Mouse (Mus musculus): ENCODE data around the gene Cebpe. TPM values are rescaled to one million over a fixed set of nuclear protein-coding genes. Genes with fewer than 3 reads are reported as not detected.

Cebpe gene
- polyA plus RNA-seq, 1 experiment from 2014 or later: 10.6 TPM

GRCm38 (mm10) chr14:54741721-54742120 is 29.7 kb upstream of the Cebpe start:
- no peaks in the 10 kb centered on the region for H3K9me3 ChIP-seq (replicated peaks)
- 63% methylated on average over 6 of the region's 6 CpGs for WGBS (ENCODE audit: insufficient replicate concordance)
- no peak overlapping the region for H3K4me2 ChIP-seq
- ATAC-seq (ENCODE audit: insufficient read depth): no peak
- H3K27me3 ChIP-seq: no peaks in the 10 kb centered on the region
- H3K27ac ChIP-seq (replicated peaks): no peak overlapping the region
- H3K4me3 ChIP-seq (replicated peaks): no peak overlapping the region
- no peaks in the 10 kb centered on the region for H3K36me3 ChIP-seq (replicated peaks)
- no peak overlapping the region for H3K9ac ChIP-seq
- peaks cover 10% of the 10 kb centered on the region for H3K4me1 ChIP-seq (replicated peaks)

GRCm38 (mm10) chr14:54737634-54738033 is 25.7 kb upstream of the Cebpe start:
- H3K9ac ChIP-seq: no peak overlapping the region
- H3K4me2 ChIP-seq: no peak overlapping the region
- no peak overlapping the region for H3K4me3 ChIP-seq (replicated peaks)
- 73% methylated on average over 10 of the region's 10 CpGs for WGBS (ENCODE audit: insufficient replicate concordance)
- H3K27me3 ChIP-seq: no peaks in the 10 kb centered on the region
- H3K27ac ChIP-seq (replicated peaks): no peak overlapping the region
- ATAC-seq (ENCODE audit: insufficient read depth): no peak
- peaks cover 4% of the 10 kb centered on the region for H3K4me1 ChIP-seq (replicated peaks)
- no peaks in the 10 kb centered on the region for H3K36me3 ChIP-seq (replicated peaks)
- no peaks in the 10 kb centered on the region for H3K9me3 ChIP-seq (replicated peaks)

GRCm38 (mm10) chr14:54736555-54737552 is 24.9 kb upstream of the Cebpe start:
- Histone ChIP-seq H3K4me1 (replicated peaks) (no peaks in the 10 kb centered on the region), H3K4me3 (replicated peaks) (no peak overlapping the region), H3K9ac (no peak overlapping the region), H3K27me3 (no peaks in the 10 kb centered on the region), H3K4me2 (no peak overlapping the region), H3K36me3 (replicated peaks) (no peaks in the 10 kb centered on the region), H3K9me3 (replicated peaks) (no peaks in the 10 kb centered on the region), H3K27ac (replicated peaks) (no peak overlapping the region)
- ATAC-seq (ENCODE audit: insufficient read depth): no peak
- WGBS (ENCODE audit: insufficient replicate concordance): 57% methylated on average over 14 of the region's 14 CpGs

- no peaks in the 10 kb centered on the region for H3K36me3 ChIP-seq (replicated peaks)
- 36% methylated on average over 4 of the region's 4 CpGs for WGBS (ENCODE audit: insufficient replicate concordance)
- ATAC-seq (ENCODE audit: insufficient read depth): no peak
- H3K4me3 ChIP-seq (replicated peaks): no peak overlapping the region
- H3K27ac ChIP-seq (replicated peaks): no peak overlapping the region
- no peaks in the 10 kb centered on the region for H3K27me3 ChIP-seq
- H3K9me3 ChIP-seq (replicated peaks): no peaks in the 10 kb centered on the region
- H3K4me1 ChIP-seq (replicated peaks): no peaks in the 10 kb centered on the region
- H3K4me2 ChIP-seq: no peak overlapping the region
- H3K9ac ChIP-seq: no peak overlapping the region
Observed at GRCm38 (mm10) chr14:54735221-54735620, 23.2 kb upstream of the Cebpe start.

GRCm38 (mm10) chr14:54734004-54734403 is 22.0 kb upstream of the Cebpe start:
- ATAC-seq (ENCODE audit: insufficient read depth): no peak
- 56% methylated on average over 4 of the region's 4 CpGs for WGBS (ENCODE audit: insufficient replicate concordance)
- H3K9me3 ChIP-seq (replicated peaks): no peaks in the 10 kb centered on the region
- H3K36me3 ChIP-seq (replicated peaks): no peaks in the 10 kb centered on the region
- no peaks in the 10 kb centered on the region for H3K4me1 ChIP-seq (replicated peaks)
- no peak overlapping the region for H3K4me3 ChIP-seq (replicated peaks)
- no peaks in the 10 kb centered on the region for H3K27me3 ChIP-seq
- no peak overlapping the region for H3K4me2 ChIP-seq
- no peak overlapping the region for H3K9ac ChIP-seq
- H3K27ac ChIP-seq (replicated peaks): no peak overlapping the region

GRCm38 (mm10) chr14:54732206-54732605 is 20.2 kb upstream of the Cebpe start:
- no peaks in the 10 kb centered on the region for H3K9me3 ChIP-seq (replicated peaks)
- no peak overlapping the region for H3K27ac ChIP-seq (replicated peaks)
- no peaks in the 10 kb centered on the region for H3K27me3 ChIP-seq
- H3K4me3 ChIP-seq (replicated peaks): no peak overlapping the region
- H3K4me1 ChIP-seq (replicated peaks): no peaks in the 10 kb centered on the region
- no peak overlapping the region for H3K4me2 ChIP-seq
- WGBS (ENCODE audit: insufficient replicate concordance): 62% methylated on average over 8 of the region's 8 CpGs
- no peaks in the 10 kb centered on the region for H3K36me3 ChIP-seq (replicated peaks)
- ATAC-seq (ENCODE audit: insufficient read depth): no peak
- H3K9ac ChIP-seq: no peak overlapping the region

DNA sequence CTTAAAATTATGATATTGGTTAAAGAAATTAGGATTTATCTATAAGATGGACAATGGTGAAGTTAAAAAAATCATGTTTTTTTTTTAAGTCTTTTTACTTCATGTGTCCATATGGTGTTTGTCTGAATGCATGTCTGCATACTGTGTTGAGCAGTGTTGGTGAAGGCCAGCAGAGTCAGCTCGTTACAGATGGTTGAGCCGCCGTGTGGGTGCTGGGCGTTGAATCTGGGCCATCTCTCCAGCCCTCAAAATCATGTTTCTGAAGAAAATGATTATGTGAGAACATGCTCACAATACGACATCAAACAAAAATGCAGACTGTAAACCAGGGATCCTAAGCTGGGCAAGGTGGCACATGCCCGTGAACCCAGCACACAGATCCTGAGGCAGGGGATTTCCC is 18.3 kb upstream of the Cebpe start:
- Histone ChIP-seq H3K27me3 (no peaks in the 10 kb centered on the region), H3K4me3 (replicated peaks) (no peak overlapping the region), H3K4me1 (replicated peaks) (no peaks in the 10 kb centered on the region), H3K4me2 (no peak overlapping the region), H3K9ac (no peak overlapping the region), H3K27ac (replicated peaks) (no peak overlapping the region), H3K9me3 (replicated peaks) (no peaks in the 10 kb centered on the region), H3K36me3 (replicated peaks) (no peaks in the 10 kb centered on the region)
- 63% methylated on average over 6 of the region's 6 CpGs for WGBS (ENCODE audit: insufficient replicate concordance)
- no peak for ATAC-seq (ENCODE audit: insufficient read depth)

GRCm38 (mm10) chr14:54728823-54729653 is 17.1 kb upstream of the Cebpe start:
- H3K9ac ChIP-seq: no peak overlapping the region
- no peaks in the 10 kb centered on the region for H3K27me3 ChIP-seq
- WGBS (ENCODE audit: insufficient replicate concordance): 62% methylated on average over 13 of the region's 13 CpGs
- H3K4me2 ChIP-seq: no peak overlapping the region
- no peak overlapping the region for H3K27ac ChIP-seq (replicated peaks)
- ATAC-seq (ENCODE audit: insufficient read depth): no peak
- H3K4me1 ChIP-seq (replicated peaks): no peaks in the 10 kb centered on the region
- H3K36me3 ChIP-seq (replicated peaks): no peaks in the 10 kb centered on the region
- H3K9me3 ChIP-seq (replicated peaks): no peaks in the 10 kb centered on the region
- no peak overlapping the region for H3K4me3 ChIP-seq (replicated peaks)

- no peak overlapping the region for H3K27ac ChIP-seq (replicated peaks)
- no peak overlapping the region for H3K9ac ChIP-seq
- H3K36me3 ChIP-seq (replicated peaks): no peaks in the 10 kb centered on the region
- 60% methylated on average over 5 of the region's 5 CpGs for WGBS (ENCODE audit: insufficient replicate concordance)
- ATAC-seq (ENCODE audit: insufficient read depth): no peak
- no peaks in the 10 kb centered on the region for H3K9me3 ChIP-seq (replicated peaks)
- no peaks in the 10 kb centered on the region for H3K27me3 ChIP-seq
- no peak overlapping the region for H3K4me2 ChIP-seq
- no peak overlapping the region for H3K4me3 ChIP-seq (replicated peaks)
- H3K4me1 ChIP-seq (replicated peaks): no peaks in the 10 kb centered on the region
Observed at GRCm38 (mm10) chr14:54727565-54727964, 15.6 kb upstream of the Cebpe start.

DNA sequence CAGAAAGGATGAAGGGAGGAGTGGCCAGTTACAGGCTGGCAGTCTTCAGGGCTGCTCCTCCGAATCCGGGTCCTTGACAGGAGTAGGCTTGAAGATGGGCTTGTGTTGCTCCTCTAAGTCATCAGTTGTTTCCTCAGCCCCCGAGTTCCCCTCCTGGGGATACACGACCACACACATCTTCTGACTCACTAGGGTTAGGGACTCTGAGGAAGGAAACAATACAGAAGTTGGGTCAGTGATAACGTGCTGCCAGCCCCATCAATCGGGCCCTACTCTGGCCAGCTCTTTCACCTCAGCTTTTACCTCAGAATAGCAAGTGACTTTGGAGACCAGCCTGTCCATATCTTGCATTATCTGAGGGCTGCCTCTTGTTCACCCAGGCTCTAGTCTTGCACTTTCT is 12.1 kb upstream of the Cebpe start:
- Histone ChIP-seq H3K4me3 (replicated peaks) (no peak overlapping the region), H3K27me3 (no peaks in the 10 kb centered on the region), H3K4me1 (replicated peaks) (no peaks in the 10 kb centered on the region), H3K4me2 (no peak overlapping the region), H3K27ac (replicated peaks) (no peak overlapping the region), H3K36me3 (replicated peaks) (no peaks in the 10 kb centered on the region), H3K9me3 (replicated peaks) (no peaks in the 10 kb centered on the region), H3K9ac (no peak overlapping the region)
- ATAC-seq (ENCODE audit: insufficient read depth): no peak
- 19% methylated on average over 6 of the region's 6 CpGs for WGBS (ENCODE audit: insufficient replicate concordance)

- no peak for ATAC-seq (ENCODE audit: insufficient read depth)
- no peak overlapping the region for H3K27ac ChIP-seq (replicated peaks)
- no peaks in the 10 kb centered on the region for H3K36me3 ChIP-seq (replicated peaks)
- no peak overlapping the region for H3K4me2 ChIP-seq
- H3K4me1 ChIP-seq (replicated peaks): no peaks in the 10 kb centered on the region
- H3K27me3 ChIP-seq: no peaks in the 10 kb centered on the region
- H3K9ac ChIP-seq: no peak overlapping the region
- H3K4me3 ChIP-seq (replicated peaks): no peak overlapping the region
- H3K9me3 ChIP-seq (replicated peaks): no peaks in the 10 kb centered on the region
- WGBS (ENCODE audit: insufficient replicate concordance): 64% methylated on average over 10 of the region's 10 CpGs
Observed at GRCm38 (mm10) chr14:54721711-54722110, 9.7 kb upstream of the Cebpe start.
